Mouse (Mus musculus): Measurements from ENCODE around the gene Fmo1. TPM values are rescaled to one million over a fixed set of nuclear protein-coding genes. Genes with fewer than 3 reads are reported as not detected.
"Not testable (repeated sequence)": the region's sequence is repeated elsewhere in the genome, so short reads cannot be mapped to it uniquely, and the experiment has no call there.

The Fmo1 gene
- polyA plus RNA-seq, 1 experiment from 2014 or later = 82.5 TPM

- WGBS = 48% methylated on average over 7 of the region's 7 CpGs
- no peaks in the 10 kb centered on the region for H3K9me3 ChIP-seq (replicated peaks; ENCODE audit: low read length)
- H3K4me2 ChIP-seq (ENCODE audit: low read length) = no peak overlapping the region
- no peaks in the 10 kb centered on the region for H3K27me3 ChIP-seq (ENCODE audit: insufficient read depth, low read length)
- no peaks in the 10 kb centered on the region for H3K4me1 ChIP-seq (replicated peaks; ENCODE audit: insufficient read depth, low read length)
- no peak overlapping the region for H3K4me3 ChIP-seq (replicated peaks; ENCODE audit: low read depth, low read length)
- H3K27ac ChIP-seq = no peak overlapping the region
- TF ChIP-seq CTCF (IDR thresholded peaks at IDR 0.05; ENCODE audit: low read depth) = no peak
- ATAC-seq (replicated peaks; ENCODE audit: low FRiP score, low read depth) (peak; percentile 83), DNase-seq (ENCODE audit: low spot score) (peak; percentile 33)
- no peak overlapping the region for H3K9ac ChIP-seq (ENCODE audit: low read depth, low read length)
- no peaks in the 10 kb centered on the region for H3K36me3 ChIP-seq (ENCODE audit: insufficient read depth, low read length)
Observed at GRCm38 (mm10) chr1:162792306-162793044, 73.9 kb downstream of the Fmo1 start.

DNA sequence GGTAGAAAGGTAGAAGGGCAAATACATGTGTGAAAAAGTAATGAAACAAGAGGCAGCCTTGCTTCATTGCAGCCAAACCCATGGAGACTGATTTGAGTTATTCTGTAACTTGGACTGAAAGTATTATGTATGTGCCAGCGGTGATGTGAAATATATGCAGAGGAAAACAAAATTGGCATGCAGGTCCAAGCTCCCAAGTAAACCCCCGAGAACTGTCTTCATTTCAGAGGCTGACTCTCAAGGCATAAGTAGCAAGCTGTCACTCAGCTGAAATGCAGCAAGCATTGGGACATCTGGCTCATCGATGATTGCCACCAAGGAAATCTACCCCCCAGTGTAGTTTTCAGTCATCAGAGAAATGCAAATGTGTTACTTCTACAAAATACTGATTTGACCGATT is 81.2 kb downstream of the Fmo1 start:
- Histone ChIP-seq H3K9ac (ENCODE audit: low read depth, low read length) (no peak overlapping the region), H3K27ac (no peak overlapping the region), H3K36me3 (ENCODE audit: insufficient read depth, low read length) (no peaks in the 10 kb centered on the region), H3K4me2 (ENCODE audit: low read length) (no peak overlapping the region), H3K9me3 (replicated peaks; ENCODE audit: low read length) (no peaks in the 10 kb centered on the region), H3K4me3 (replicated peaks; ENCODE audit: low read depth, low read length) (no peak overlapping the region), H3K4me1 (replicated peaks; ENCODE audit: insufficient read depth, low read length) (no peaks in the 10 kb centered on the region), H3K27me3 (ENCODE audit: insufficient read depth, low read length) (no peaks in the 10 kb centered on the region)
- WGBS = 74% methylated on average over 4 of the region's 4 CpGs
- no peak for DNase-seq (ENCODE audit: low spot score)
- no peak for ATAC-seq (replicated peaks; ENCODE audit: low FRiP score, low read depth)
- no peak for TF ChIP-seq CTCF (IDR thresholded peaks at IDR 0.05; ENCODE audit: low read depth)

DNA sequence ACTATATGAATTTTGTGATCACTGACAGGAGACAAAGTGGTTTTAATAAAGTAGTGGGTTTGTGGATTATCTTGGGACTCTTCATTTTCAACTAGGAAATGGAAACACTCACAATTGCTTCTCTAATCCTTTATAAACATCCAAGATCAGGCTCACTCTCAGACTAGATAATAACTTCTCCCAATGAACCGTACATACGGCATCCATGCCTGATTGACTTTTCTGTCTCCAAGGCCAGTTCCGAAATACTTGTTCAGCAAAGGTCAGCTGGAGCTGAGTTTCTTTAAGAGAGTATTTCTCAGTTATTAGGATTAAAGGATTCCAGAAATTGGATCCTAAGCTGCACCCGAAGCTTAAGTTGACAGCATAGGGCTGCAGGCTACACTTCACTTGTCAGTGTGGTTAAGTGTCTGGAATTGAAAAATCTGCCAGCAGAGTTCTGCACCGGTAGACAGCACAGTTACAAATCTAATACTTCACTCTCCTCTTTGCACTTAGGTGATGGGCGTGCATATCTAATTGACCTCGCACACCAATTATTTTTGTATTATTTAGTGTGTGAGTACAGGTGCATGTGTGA is 82.7 kb downstream of the Fmo1 start:
- H3K27me3 ChIP-seq (ENCODE audit: insufficient read depth, low read length) = no peaks in the 10 kb centered on the region
- no peaks in the 10 kb centered on the region for H3K9me3 ChIP-seq (replicated peaks; ENCODE audit: low read length)
- DNase-seq (ENCODE audit: low spot score) = peak; percentile 40
- TF ChIP-seq CTCF (IDR thresholded peaks at IDR 0.05; ENCODE audit: low read depth) = no peak
- no peak overlapping the region for H3K4me3 ChIP-seq (replicated peaks; ENCODE audit: low read depth, low read length)
- H3K27ac ChIP-seq = no peak overlapping the region
- H3K4me1 ChIP-seq (replicated peaks; ENCODE audit: insufficient read depth, low read length) = no peaks in the 10 kb centered on the region
- H3K9ac ChIP-seq (ENCODE audit: low read depth, low read length) = no peak overlapping the region
- ATAC-seq (replicated peaks; ENCODE audit: low FRiP score, low read depth) = 0 out of 2 replicates have a peak, but pooled peaks have one; percentile 43
- no peaks in the 10 kb centered on the region for H3K36me3 ChIP-seq (ENCODE audit: insufficient read depth, low read length)
- WGBS = 46% methylated on average over 7 of the region's 7 CpGs
- no peak overlapping the region for H3K4me2 ChIP-seq (ENCODE audit: low read length)

DNA sequence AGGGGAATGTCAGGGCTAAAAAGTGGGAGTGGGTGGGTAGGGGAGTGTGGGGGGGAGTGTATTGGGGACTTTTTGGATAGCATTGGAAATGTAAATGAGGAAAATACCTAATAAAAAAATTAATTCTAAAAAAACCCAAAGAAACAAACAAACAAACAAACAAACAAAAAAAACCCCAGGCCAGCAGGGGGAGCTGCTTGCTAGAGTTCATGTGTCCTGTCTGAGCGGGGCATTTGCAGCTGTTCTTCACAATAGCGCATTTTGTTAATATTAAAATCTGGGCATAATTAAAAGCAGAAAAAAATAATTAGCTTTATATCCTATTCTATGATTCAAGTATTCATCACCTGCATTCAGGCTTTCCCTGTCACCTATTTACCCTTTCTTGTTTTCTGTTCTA is 85.4 kb downstream of the Fmo1 start:
- not testable (repeated sequence) for H3K4me2 ChIP-seq (ENCODE audit: low read length); H3K4me1 ChIP-seq (replicated peaks; ENCODE audit: insufficient read depth, low read length); ATAC-seq (replicated peaks; ENCODE audit: low FRiP score, low read depth); H3K9me3 ChIP-seq (replicated peaks; ENCODE audit: low read length); H3K4me3 ChIP-seq (replicated peaks; ENCODE audit: low read depth, low read length); DNase-seq (ENCODE audit: low spot score); H3K36me3 ChIP-seq (ENCODE audit: insufficient read depth, low read length); H3K27ac ChIP-seq; H3K9ac ChIP-seq (ENCODE audit: low read depth, low read length); H3K27me3 ChIP-seq (ENCODE audit: insufficient read depth, low read length)
- WGBS = 92% methylated on average over 2 of the region's 2 CpGs
- TF ChIP-seq CTCF (IDR thresholded peaks at IDR 0.05; ENCODE audit: low read depth) = peak; percentile 36

Other genes starting within 250 kb of the Fmo1 start
- gene Myoc, start 227.5 kb downstream of the Fmo1 start, polyA plus RNA-seq (2015; fragmentation: Nextera tagmentation; extraction: Ambion mirVana) = 0.17 TPM in 1 of 2 replicates, not detected in the other
- gene Myocos, start 208.4 kb downstream of the Fmo1 start, polyA plus RNA-seq (2015; fragmentation: Nextera tagmentation; extraction: Ambion mirVana) = not detected in 2 replicates
- gene Prrc2c, start 126.1 kb downstream of the Fmo1 start, polyA plus RNA-seq (2015; fragmentation: Nextera tagmentation; extraction: Ambion mirVana) = 107 and 131 TPM in 2 replicates
- gene Fmo4, start 52.6 kb downstream of the Fmo1 start, polyA plus RNA-seq (2015; fragmentation: Nextera tagmentation; extraction: Ambion mirVana) = 2.2 and 2.3 TPM in 2 replicates
- 30.3 and 31.8 TPM in 2 replicates for gene Fmo2, start 32.1 kb upstream of the Fmo1 start, polyA plus RNA-seq (2015; fragmentation: Nextera tagmentation; extraction: Ambion mirVana)
- 0.15 TPM in 1 of 2 replicates, not detected in the other for gene Fmo6, start 70.9 kb upstream of the Fmo1 start, polyA plus RNA-seq (2015; fragmentation: Nextera tagmentation; extraction: Ambion mirVana)
- 0.25 TPM in 1 of 2 replicates, not detected in the other for gene Fmo3, start 117.9 kb upstream of the Fmo1 start, polyA plus RNA-seq (2015; fragmentation: Nextera tagmentation; extraction: Ambion mirVana)
- gene Mroh9, start 219.1 kb upstream of the Fmo1 start, polyA plus RNA-seq (2015; fragmentation: Nextera tagmentation; extraction: Ambion mirVana) = not detected in 2 replicates